8 mouse cellular contexts compared by ENCODE assay signal in the genomic region with DNA sequence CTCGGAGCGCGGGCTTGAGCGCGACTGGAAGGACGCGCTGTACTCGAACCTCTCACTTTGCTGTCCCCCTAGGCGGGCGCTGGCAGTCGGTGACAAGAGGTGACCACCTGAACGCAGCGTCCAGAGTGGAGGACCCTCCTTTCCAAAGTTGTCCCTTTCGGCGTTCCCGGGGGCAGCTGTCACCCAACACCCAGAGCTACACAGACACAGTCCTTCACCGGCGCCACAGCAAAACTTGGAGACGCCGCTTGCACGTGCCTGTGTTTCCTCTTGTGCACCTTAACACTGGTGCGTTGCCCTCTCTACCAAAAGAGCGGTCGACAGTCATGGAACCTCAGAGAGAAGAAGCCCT. TPM values are rescaled to one million over a fixed set of nuclear protein-coding genes. Genes with fewer than 3 reads are reported as not detected.
DNase-seq lines count a peak whose midpoint lies in the region; ATAC-seq and TF ChIP-seq lines count a peak whose summit lies in the region.

No protein-coding gene starts in this region.

- H3K4me2 ChIP-seq in embryonic facial prominence, embryonic 13.5 days, result peak overlapping the region; percentile 79
- peak overlapping the region; percentile 62 for H3K4me2 ChIP-seq in limb, embryonic 12.5 days

- no peaks in the 10 kb centered on the region for H3K27me3 ChIP-seq in liver, adult 2 months (ENCODE audit: control insufficient read depth, insufficient read depth, low read length)
- 0 out of 2 replicates have a peak, but pooled peaks cover 5% of the 10 kb centered on the region for H3K27me3 ChIP-seq in embryonic facial prominence, embryonic 13.5 days
- H3K27me3 ChIP-seq in limb, embryonic 12.5 days, result peaks cover 10% of the 10 kb centered on the region

- DNase-seq in liver, adult 2 months (ENCODE audit: extremely low read depth, low read depth, low spot score), result peak; percentile 35
- DNase-seq in liver, result no peak
- DNase-seq in gastrocnemius, adult 8-10 months (ENCODE audit: low spot score in 2 of 2), result no peak
- DNase-seq in urinary bladder, adult 2 months (ENCODE audit: low spot score), result no peak
- DNase-seq in adrenal gland, postnatal 14 days, result no peak

- peak overlapping the region; percentile 85 for H3K9ac ChIP-seq in liver, adult 2 months (ENCODE audit: low read depth, low read length)
- H3K9ac ChIP-seq in embryonic facial prominence, embryonic 13.5 days, result peak overlapping the region; percentile 95
- peak overlapping the region; percentile 88 for H3K9ac ChIP-seq in limb, embryonic 12.5 days (replicated peaks)

- no peak for TF ChIP-seq POLR2A in liver, adult 2 months (IDR thresholded peaks at IDR 0.05; ENCODE audit: extremely low read depth, insufficient read depth, low read length)

- H3K79me2 ChIP-seq in liver, adult 2 months (ENCODE audit: control insufficient read depth, insufficient read depth, low read length), result peaks cover 11% of the 10 kb centered on the region; the same call in 1 of the 2 replicates

- H3K36me3 ChIP-seq in liver, adult 2 months (ENCODE audit: control insufficient read depth, insufficient read depth, low read length), result no peaks in the 10 kb centered on the region; the same call in 1 of the 2 replicates
- H3K36me3 ChIP-seq in embryonic facial prominence, embryonic 13.5 days, result no peaks in the 10 kb centered on the region
- no peaks in the 10 kb centered on the region; the same call in 1 of the 2 replicates for H3K36me3 ChIP-seq in limb, embryonic 12.5 days

- H3K27ac ChIP-seq in liver, adult 2 months (replicated peaks; ENCODE audit: insufficient read depth, low read depth, low read length), result peak overlapping the region; percentile 20
- H3K27ac ChIP-seq in embryonic facial prominence, embryonic 13.5 days, result no peak overlapping the region
- H3K27ac ChIP-seq in limb, embryonic 12.5 days, result no peak overlapping the region

- ATAC-seq in embryonic facial prominence, embryonic 13.5 days (ENCODE audit: insufficient number of reproducible peaks, insufficient read depth, low FRiP score, low TSS enrichment, low read depth), result peak; percentile 45; the same call in 1 of the 2 replicates
- peak; percentile 58 for ATAC-seq in limb, embryonic 12.5 days (ENCODE audit: insufficient number of reproducible peaks, insufficient read depth, low FRiP score, low TSS enrichment, low read depth)
- ATAC-seq in neutrophil, adult 5-6 weeks (ENCODE audit: extremely low read depth, insufficient number of reproducible peaks, low FRiP score, poor library complexity, severe bottlenecking), result 0 out of 2 replicates have a peak, but pooled peaks have one; percentile 42

- H3K4me3 ChIP-seq in liver, adult 2 months (ENCODE audit: insufficient read depth, low read depth, low read length), result peak overlapping the region; percentile 79
- peak overlapping the region; percentile 74 for H3K4me3 ChIP-seq in embryonic facial prominence, embryonic 13.5 days
- peak overlapping the region; percentile 87 for H3K4me3 ChIP-seq in limb, embryonic 12.5 days (replicated peaks)

- peaks cover 5% of the 10 kb centered on the region for H3K4me1 ChIP-seq in liver, adult 2 months (ENCODE audit: control insufficient read depth, insufficient read depth, low read length)
- peaks cover 22% of the 10 kb centered on the region for H3K4me1 ChIP-seq in embryonic facial prominence, embryonic 13.5 days
- H3K4me1 ChIP-seq in limb, embryonic 12.5 days (replicated peaks), result peaks cover 25% of the 10 kb centered on the region

- TF ChIP-seq CTCF in liver, adult 2 months (IDR thresholded peaks at IDR 0.05; ENCODE audit: low read depth, low read length), result no peak

- H3K9me3 ChIP-seq in embryonic facial prominence, embryonic 13.5 days, result no peaks in the 10 kb centered on the region
- H3K9me3 ChIP-seq in limb, embryonic 12.5 days, result no peaks in the 10 kb centered on the region

- 1% methylated on average over 24 of the region's 24 CpGs for WGBS in liver, adult 2 months
- under 1% methylated on average over 24 of the region's 24 CpGs for WGBS in embryonic facial prominence, embryonic 13.5 days
- WGBS in limb, embryonic 12.5 days, result 2% methylated on average over 24 of the region's 24 CpGs

RNA-seq across cellular contexts. Expression of a gene that starts 0.3 kb away (rescaled TPM):
- 191 and 211 TPM in 2 replicates for total RNA-seq in liver, adult 2 months (2014; rRNA removed)
- polyA plus RNA-seq in liver, adult 2 months (2012; rRNA removed), result 71.8 and 79.6 TPM in 2 replicates
- 43.0 and 46.9 TPM in 2 replicates for polyA plus RNA-seq in embryonic facial prominence, embryonic 13.5 days (2015; fragmentation: Nextera tagmentation; extraction: Ambion mirVana)
- 56.8 and 57.6 TPM in 2 replicates for polyA plus RNA-seq in limb, embryonic 12.5 days (2016; fragmentation: Nextera tagmentation; extraction: Ambion mirVana)
- total RNA-seq in neutrophil, adult 5-6 weeks (2017), result 46.9 and 51.2 TPM in 2 replicates
- total RNA-seq in gastrocnemius, adult 8-10 months (2022), result 10 to 100 TPM in 1 of 4 experiments, 1 to 10 TPM in 3; 7.8 to 11.2 (median 9.0) TPM
- polyA plus RNA-seq in urinary bladder, adult 2 months (2012; rRNA removed), result 26.9 and 31.2 TPM in 2 replicates
- 35.5 and 39.6 TPM in 2 replicates for total RNA-seq in adrenal gland, postnatal 14 days (2021)

RNA-seq across cellular contexts. Expression of a gene that starts 30.7 kb away (rescaled TPM):
- 17.6 and 26.6 TPM in 2 replicates for total RNA-seq in liver, adult 2 months (2014; rRNA removed)
- 9.8 and 12.1 TPM in 2 replicates for polyA plus RNA-seq in liver, adult 2 months (2012; rRNA removed)
- polyA plus RNA-seq in embryonic facial prominence, embryonic 13.5 days (2015; fragmentation: Nextera tagmentation; extraction: Ambion mirVana), result 7.3 and 8.6 TPM in 2 replicates
- polyA plus RNA-seq in limb, embryonic 12.5 days (2016; fragmentation: Nextera tagmentation; extraction: Ambion mirVana), result 2.6 and 3.1 TPM in 2 replicates
- 0.74 and 1.9 TPM in 2 replicates for total RNA-seq in neutrophil, adult 5-6 weeks (2017)
- 1 to 10 TPM; 1.1 to 2.8 (median 1.7) TPM for total RNA-seq in gastrocnemius, adult 8-10 months (2022)
- 21.6 and 25.3 TPM in 2 replicates for polyA plus RNA-seq in urinary bladder, adult 2 months (2012; rRNA removed)
- 9.2 and 13.0 TPM in 2 replicates for total RNA-seq in adrenal gland, postnatal 14 days (2021)
